Mouse (Mus musculus) thymus, adult 2 months (tissue): ENCODE measurements around the gene Tomm70a.

Source experiments
- CTCF ChIP-seq: fragments of 200-500 bp; IDR thresholded peaks from 2 replicates; pipeline ENCODE4 v1.5.1; 2012; ENCODE audit warnings: mild to moderate bottlenecking, control low read depth, low read length, moderate library complexity, borderline replicate concordance; ENCODE audit not compliant: control insufficient read depth, poor library complexity, insufficient read depth; ENCODE audit errors: extremely low read depth
- POLR2A ChIP-seq: fragments of 200-500 bp; IDR thresholded peaks from 2 replicates; pipeline ENCODE4 v1.6.1; 2012; ENCODE audit warnings: mild to moderate bottlenecking, low read length, control low read depth, moderate library complexity; ENCODE audit not compliant: control insufficient read depth, poor library complexity, insufficient read depth; ENCODE audit errors: extremely low read depth

DNA sequence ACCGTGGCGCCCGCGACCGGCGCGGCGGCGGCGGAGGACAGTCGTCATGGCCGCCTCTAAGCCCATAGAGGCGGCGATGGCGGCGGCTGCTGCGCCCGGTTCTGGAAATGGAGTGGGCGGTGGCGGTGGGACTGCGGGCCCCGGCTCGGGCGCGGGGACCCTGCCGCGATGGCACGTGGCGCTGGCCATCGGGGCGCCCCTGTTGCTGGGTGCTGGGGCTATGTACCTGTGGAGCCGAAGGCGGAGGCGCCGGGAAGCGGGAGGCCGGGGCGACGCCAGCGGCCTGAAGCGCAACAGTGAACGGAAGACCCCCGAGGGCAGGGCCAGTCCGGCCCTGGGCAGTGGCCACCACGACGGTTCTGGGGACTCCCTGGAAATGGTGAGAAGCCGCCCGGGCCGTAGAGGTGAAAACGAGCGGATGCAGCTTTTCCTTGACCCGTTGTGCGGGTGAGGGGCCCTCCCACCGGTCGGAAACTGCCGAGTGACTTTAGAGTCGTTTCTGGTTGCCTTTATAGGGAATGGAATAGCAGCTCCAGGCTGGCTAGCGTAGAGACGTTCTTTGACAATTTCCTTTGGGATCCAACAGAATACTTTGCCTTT is 413 bp downstream of the Tomm70a start:
- TF ChIP-seq CTCF (no peak), POLR2A (no peak)
